Mouse (Mus musculus) lung, postnatal 0 days (tissue): ENCODE data around the gene Proser1. TPM values are rescaled to one million over a fixed set of nuclear protein-coding genes. Genes with fewer than 3 reads are reported as not detected.

Experiments used
- ATAC-seq: fragments of 200-750 bp; cut with Nextera tagmentation; 2 replicates; pipeline ENCODE4 v1.8.0; 2017; ENCODE audit warnings: moderate library complexity
- DNase-seq: peaks from one replicate; pipeline ENCODE4 v3.0.0-alpha.2; 2016; ENCODE audit warnings: low spot score
- H3K27ac ChIP-seq: fragments of 300-500 bp; sonication (generic); 2 replicates; pipeline ENCODE4 v1.5.1; 2014; ENCODE audit warnings: antibody characterized with exemption, mild to moderate bottlenecking, low read length, mixed read lengths
- H3K27me3 ChIP-seq: fragments of 300-500 bp; sonication (generic); replicated peaks from 2 replicates; pipeline ENCODE4 v1.6.1; 2014; ENCODE audit warnings: low read length, mixed read lengths; ENCODE audit not compliant: insufficient read depth
- H3K36me3 ChIP-seq: fragments of 300-500 bp; sonication (generic); 2 replicates; pipeline ENCODE4 v1.6.1; 2014; ENCODE audit warnings: low read length, mixed read lengths; ENCODE audit not compliant: insufficient read depth
- H3K4me1 ChIP-seq: fragments of 300-500 bp; sonication (generic); 2 replicates; pipeline ENCODE4 v1.6.1; 2014; ENCODE audit warnings: antibody characterized with exemption, low read depth, low read length, mixed read lengths; ENCODE audit not compliant: insufficient read depth
- H3K4me2 ChIP-seq: fragments of 300-500 bp; sonication (generic); replicated peaks from 2 replicates; pipeline ENCODE4 v1.6.1; 2014; ENCODE audit warnings: low read depth, mild to moderate bottlenecking, low read length, moderate library complexity, mixed read lengths
- H3K4me3 ChIP-seq: fragments of 300-500 bp; sonication (generic); 2 replicates; pipeline ENCODE4 v1.5.1; 2014; ENCODE audit warnings: low read depth, low read length
- H3K9ac ChIP-seq: fragments of 300-500 bp; sonication (generic); replicated peaks from 2 replicates; pipeline ENCODE4 v1.6.1; 2014; ENCODE audit warnings: low read depth, mild to moderate bottlenecking
- H3K9me3 ChIP-seq: fragments of 300-500 bp; sonication (generic); 2 replicates; pipeline ENCODE4 v1.6.1; 2016; ENCODE audit warnings: low read length, mixed read lengths
- CTCF ChIP-seq: IDR thresholded peaks from 2 replicates; pipeline ENCODE4 v1.5.1; 2016; ENCODE audit warnings: antibody characterized with exemption, mild to moderate bottlenecking
- EP300 ChIP-seq: IDR thresholded peaks from 2 replicates; pipeline ENCODE4 v1.6.1; 2016; ENCODE audit warnings: antibody characterized with exemption, mild to moderate bottlenecking, control low read depth
- whole genome bisulfite sequencing: fragments of 180-500 bp; shearing (Covaris S2); extraction: QIAGEN DNeasy Blood & Tissue Kit; methylation state at CpG from one replicate; pipeline ENCODE4 v1.1.7; 2014; 5-methylcytosine and 5-hydroxymethylcytosine counted together
- polyA plus RNA-seq: library from polyadenylated mRNA; unstranded; fragments of >200 nt; fragmentation: Nextera tagmentation; extraction: Ambion mirVana; gene quantifications from 2 replicates; pipeline ENCODE4 v1.2.1, GENCODE M21; 2015

The Proser1 gene
- polyA plus RNA-seq, 1 experiment from 2014 or later = 10.8 TPM

- TF ChIP-seq CTCF (0 out of 2 replicates have a peak, but pooled peaks have one; percentile 4), EP300 (no peak)
- Histone ChIP-seq H3K27me3 (no peaks in the 10 kb centered on the region), H3K4me2 (peak overlapping the region; percentile 76), H3K9ac (peak overlapping the region; percentile 60), H3K36me3 (peaks cover 10% of the 10 kb centered on the region; the same call in 1 of the 2 replicates), H3K4me3 (peak overlapping the region; percentile 69), H3K9me3 (no peaks in the 10 kb centered on the region), H3K27ac (peak overlapping the region; percentile 88), H3K4me1 (peaks cover 13% of the 10 kb centered on the region; the same call in 1 of the 2 replicates)
- ATAC-seq (no peak), DNase-seq (no peak)
- WGBS = 5% methylated on average over 9 of the region's 9 CpGs
Observed at GRCm38 (mm10) chr3:53462701-53463045, 793 bp upstream of the Proser1 start.

- H3K27ac ChIP-seq = peak overlapping the region; percentile 88
- WGBS = under 1% methylated on average over 35 of the region's 35 CpGs
- H3K4me2 ChIP-seq = peak overlapping the region; percentile 76
- ATAC-seq (peak; percentile 30), DNase-seq (no peak)
- H3K9ac ChIP-seq = peak overlapping the region; percentile 83
- peak overlapping the region; percentile 69 for H3K4me3 ChIP-seq
- H3K36me3 ChIP-seq = peaks cover 5% of the 10 kb centered on the region; the same call in 1 of the 2 replicates
- TF ChIP-seq CTCF (no peak), EP300 (no peak)
- no peaks in the 10 kb centered on the region for H3K9me3 ChIP-seq
- H3K27me3 ChIP-seq = no peaks in the 10 kb centered on the region
- peaks cover 13% of the 10 kb centered on the region; the same call in 1 of the 2 replicates for H3K4me1 ChIP-seq
Observed at GRCm38 (mm10) chr3:53463765-53464114, 274 bp downstream of the Proser1 start.

- H3K4me3 ChIP-seq = peak overlapping the region; percentile 69
- DNase-seq = peak; percentile 25
Observed at GRCm38 (mm10) chr3:53464146-53464698, 756 bp downstream of the Proser1 start.

GRCm38 (mm10) chr3:53465330-53465729 lies 1.9 kb downstream of the Proser1 start:
- Histone ChIP-seq H3K4me1 (peaks cover 13% of the 10 kb centered on the region; the same call in 1 of the 2 replicates), H3K4me2 (peak overlapping the region; percentile 76; the same call in 1 of the 2 replicates), H3K36me3 (peaks cover 4% of the 10 kb centered on the region; the same call in 1 of the 2 replicates), H3K9me3 (no peaks in the 10 kb centered on the region), H3K4me3 (no peak overlapping the region), H3K27me3 (no peaks in the 10 kb centered on the region), H3K9ac (peak overlapping the region; percentile 17; the same call in 1 of the 2 replicates), H3K27ac (no peak overlapping the region)
- ATAC-seq (no peak), DNase-seq (no peak)
- WGBS = 30% methylated on average over 6 of the region's 6 CpGs
- TF ChIP-seq CTCF = no peak
- no peak for TF ChIP-seq EP300

More at GRCm38 (mm10) chr3:53464146-53464698, 756 bp downstream of the Proser1 start:
- peak overlapping the region; percentile 88 for H3K27ac ChIP-seq
- under 1% methylated on average over 20 of the region's 20 CpGs for WGBS
- no peaks in the 10 kb centered on the region for H3K9me3 ChIP-seq
- ATAC-seq = no peak
- H3K4me1 ChIP-seq = peaks cover 13% of the 10 kb centered on the region; the same call in 1 of the 2 replicates
- peak overlapping the region; percentile 83 for H3K9ac ChIP-seq
- peak overlapping the region; percentile 76 for H3K4me2 ChIP-seq
- no peaks in the 10 kb centered on the region for H3K27me3 ChIP-seq
- no peak for TF ChIP-seq EP300
- TF ChIP-seq CTCF = no peak
- peaks cover 4% of the 10 kb centered on the region; the same call in 1 of the 2 replicates for H3K36me3 ChIP-seq

- DNase-seq = no peak
- ATAC-seq = no peak
- H3K4me2 ChIP-seq = no peak overlapping the region
Observed at GRCm38 (mm10) chr3:53466481-53466880, 3.0 kb downstream of the Proser1 start.

GRCm38 (mm10) chr3:53467356-53467755 lies 3.9 kb downstream of the Proser1 start:
- H3K4me2 ChIP-seq = no peak overlapping the region
- no peaks in the 10 kb centered on the region for H3K9me3 ChIP-seq
- no peak for TF ChIP-seq EP300
- TF ChIP-seq CTCF = no peak
- DNase-seq (no peak), ATAC-seq (no peak)
- no peaks in the 10 kb centered on the region for H3K27me3 ChIP-seq
- WGBS = 55% methylated on average over 5 of the region's 5 CpGs
- H3K4me3 ChIP-seq = no peak overlapping the region
- H3K4me1 ChIP-seq = peaks cover 9% of the 10 kb centered on the region; the same call in 1 of the 2 replicates
- H3K27ac ChIP-seq = no peak overlapping the region
- H3K36me3 ChIP-seq = 0 out of 2 replicates have a peak, but pooled peaks cover 8% of the 10 kb centered on the region
- H3K9ac ChIP-seq = no peak overlapping the region

More at GRCm38 (mm10) chr3:53466481-53466880, 3.0 kb downstream of the Proser1 start:
- Histone ChIP-seq H3K27ac (no peak overlapping the region), H3K36me3 (0 out of 2 replicates have a peak, but pooled peaks cover 8% of the 10 kb centered on the region), H3K27me3 (no peaks in the 10 kb centered on the region), H3K4me1 (peaks cover 13% of the 10 kb centered on the region; the same call in 1 of the 2 replicates), H3K9me3 (no peaks in the 10 kb centered on the region), H3K9ac (no peak overlapping the region), H3K4me3 (no peak overlapping the region)
- WGBS = 79% methylated on average over 9 of the region's 9 CpGs
- TF ChIP-seq CTCF = no peak
- TF ChIP-seq EP300 = no peak
